ENCODE assay signal across 17 mouse cellular contexts in genomic region chr15:97649726-97650125, GRCm38 (mm10). TPM values are rescaled to one million over a fixed set of nuclear protein-coding genes. Genes with fewer than 3 reads are reported as not detected.
DNase-seq lines count a peak whose midpoint lies in the region.
"Had no signal": no experiment of that assay in that cellular context is flagged by ENCODE, and none has a peak within 500 bp of the region (broad histone marks: within the 10 kb centered on the region; RNA-seq: fewer than 3 reads in every experiment).

No protein-coding gene starts in this region.

- DNase-seq in gastrocnemius, adult 18-20 months (ENCODE audit: low spot score) = peak; percentile 78
- DNase-seq in gastrocnemius, postnatal 4 days (ENCODE audit: low spot score in 2 of 2) = no peak
- peak; percentile 51 to 65 for DNase-seq in cerebellum, adult 18-20 months
- DNase-seq in cerebellum, adult 9-10 months = peak; percentile 66
- peak; percentile 30 to 51 for DNase-seq in gastrocnemius, adult 8-10 months (ENCODE audit: low spot score in 2 of 2)
- DNase-seq in ovary, postnatal 36 days (ENCODE audit: low spot score) = no peak
- DNase-seq in spleen, postnatal 4 days (ENCODE audit: low spot score in 2 of 2) = no peak
- DNase-seq: adrenal gland, postnatal 25 days; B cell, adult 2 months; heart, postnatal 14 days; kidney, adult 18-20 months; kidney, postnatal 4 days; liver, embryonic 13.5 days; lung, adult 2 months; retina, postnatal 1 day; right cerebral cortex, postnatal 4 days; thymus, adult 18-20 months had no signal

RNA-seq across cellular contexts. Expression of gene Rpap3, which starts 55.9 kb away (rescaled TPM):
- 10 to 100 TPM; 12.0 to 14.0 TPM for total RNA-seq in gastrocnemius, adult 18-20 months (2021)
- total RNA-seq in gastrocnemius, postnatal 4 days (2021) = 10 to 100 TPM; 15.2 to 15.7 TPM
- 10 to 100 TPM; 12.5 to 13.9 (median 12.8) TPM for total RNA-seq in gastrocnemius, adult 8-10 months (2022)

Comparison
In these comparisons a context has a peak if more than half of its experiments do, and no peak if none do; other contexts are left out.
1. DNase-seq: peak in gastrocnemius, adult 18-20 months (single experiment), cerebellum, adult 18-20 months (2 of 2), cerebellum, adult 9-10 months (single experiment) and gastrocnemius, adult 8-10 months (2 of 2); none in gastrocnemius, postnatal 4 days (0 of 2), ovary, postnatal 36 days (single experiment) and spleen, postnatal 4 days (0 of 2).